Mouse (Mus musculus) stomach, postnatal 0 days (tissue): ENCODE measurements at regions not wholly inside any gene's neighbourhood (a gene's known extent, or its start where the extent isn't known, plus 50 kb on each side); places are given as distances from the start of the nearest gene placed in this dataset.

Source experiments
- ATAC-seq: fragments of 200-750 bp; cut with Nextera tagmentation; 2 replicates; pipeline ENCODE4 v1.8.0; 2017; ENCODE audit not compliant: low FRiP score, low TSS enrichment
- DNase-seq: peaks from one replicate; pipeline ENCODE4 v3.0.0-alpha.2; 2016; ENCODE audit warnings: low spot score
- H3K27ac ChIP-seq: fragments of 300-500 bp; sonication (generic); replicated peaks from 2 replicates; pipeline ENCODE4 v1.5.1; 2014; ENCODE audit warnings: mild to moderate bottlenecking, control low read depth
- H3K27me3 ChIP-seq: fragments of 300-500 bp; sonication (generic); 2 replicates; pipeline ENCODE4 v1.6.1; 2014; ENCODE audit warnings: low read length; ENCODE audit not compliant: control insufficient read depth, insufficient read depth
- H3K36me3 ChIP-seq: fragments of 300-500 bp; sonication (generic); 2 replicates; pipeline ENCODE4 v1.6.1; 2014; ENCODE audit warnings: low read length, mixed read lengths; ENCODE audit not compliant: control insufficient read depth, insufficient read depth
- H3K4me1 ChIP-seq: fragments of 300-500 bp; sonication (generic); replicated peaks from 2 replicates; pipeline ENCODE4 v1.6.1; 2014; ENCODE audit warnings: antibody characterized with exemption; ENCODE audit not compliant: control insufficient read depth, insufficient read depth
- H3K4me2 ChIP-seq: fragments of 300-500 bp; sonication (generic); replicated peaks from 2 replicates; pipeline ENCODE4 v1.6.1; 2014; ENCODE audit warnings: low read depth, mild to moderate bottlenecking, control low read depth, moderate library complexity
- H3K4me3 ChIP-seq: fragments of 300-500 bp; sonication (generic); 2 replicates; pipeline ENCODE4 v1.5.1; 2014; ENCODE audit warnings: low read depth, low read length, control low read depth
- H3K9ac ChIP-seq: fragments of 300-500 bp; sonication (generic); 2 replicates; pipeline ENCODE4 v1.6.1; 2014; ENCODE audit warnings: mild to moderate bottlenecking, low read length, control low read depth, mixed read lengths
- H3K9me3 ChIP-seq: fragments of 300-500 bp; sonication (generic); 2 replicates; pipeline ENCODE4 v1.6.1; 2016; ENCODE audit warnings: low read length; ENCODE audit not compliant: control insufficient read depth
- CTCF ChIP-seq: IDR thresholded peaks from 2 replicates; pipeline ENCODE4 v1.5.1; 2016; ENCODE audit warnings: antibody characterized with exemption, low read depth, mild to moderate bottlenecking, moderate library complexity
- EP300 ChIP-seq: optimal IDR thresholded peaks from 2 replicates; pipeline ENCODE3; 2016; ENCODE audit warnings: antibody characterized with exemption
- WGBS: fragments of 180-500 bp; shearing (Covaris S2); extraction: QIAGEN DNeasy Blood & Tissue Kit; methylation state at CpG from one replicate; pipeline ENCODE4 v1.1.7; 2014; 5-methylcytosine and 5-hydroxymethylcytosine counted together

DNA sequence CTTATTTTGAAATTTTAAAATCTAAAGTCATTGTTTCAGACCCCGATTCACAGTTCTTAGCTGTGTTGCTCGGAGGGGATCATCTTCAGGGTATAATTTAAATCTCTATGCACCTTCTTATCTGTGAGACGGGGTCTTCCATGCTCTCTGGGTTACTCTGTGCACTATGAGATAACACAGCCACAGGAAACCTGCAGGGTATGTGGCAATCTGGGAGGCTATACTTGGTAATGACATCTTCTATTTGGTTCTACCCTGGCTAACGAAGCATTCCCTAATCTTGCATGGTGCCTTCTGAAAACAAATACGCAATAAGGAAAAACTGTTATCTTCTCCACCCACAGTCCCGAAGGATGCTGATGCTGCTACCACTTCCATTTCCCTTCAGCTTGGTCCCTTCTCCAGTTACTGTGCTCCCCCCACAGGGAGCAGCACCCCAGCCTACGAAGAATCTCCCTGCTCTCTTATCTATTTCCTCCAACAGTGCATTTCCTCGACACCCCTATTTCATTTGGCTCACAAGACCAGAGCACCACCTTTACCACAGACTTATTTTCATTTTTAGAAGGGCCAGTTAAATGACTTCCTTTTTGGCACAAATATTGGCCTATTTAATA lies 378.2 kb downstream of the Gm9195 start:
- DNase-seq (no peak), ATAC-seq (no peak)
- Histone ChIP-seq H3K27ac (no peak overlapping the region), H3K36me3 (no peaks in the 10 kb centered on the region), H3K27me3 (no peaks in the 10 kb centered on the region), H3K9me3 (no peaks in the 10 kb centered on the region), H3K4me2 (no peak overlapping the region), H3K9ac (no peak overlapping the region), H3K4me1 (no peaks in the 10 kb centered on the region), H3K4me3 (no peak overlapping the region)
- TF ChIP-seq CTCF (no peak), EP300 (no peak)
- WGBS: 76% methylated on average over 8 of the region's 8 CpGs

DNA sequence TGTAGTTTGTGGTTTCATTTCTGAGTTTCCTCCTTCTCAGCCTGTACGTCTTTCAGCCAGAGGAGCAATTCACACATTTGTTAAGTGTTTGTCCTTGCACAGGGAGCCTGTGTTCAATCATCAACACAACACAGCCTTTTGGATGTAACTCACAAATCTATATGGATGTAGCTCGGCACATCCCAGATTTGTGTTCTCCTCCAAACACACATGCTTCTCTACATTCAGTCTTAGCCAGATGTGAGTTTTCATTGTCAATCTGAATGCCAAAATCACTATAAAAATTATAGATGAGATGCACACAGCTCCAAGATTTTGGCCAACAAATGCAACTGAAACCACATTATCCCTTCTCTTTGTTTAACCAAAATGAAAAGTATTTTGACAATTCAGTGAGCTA lies 380.9 kb downstream of the Gm9195 start:
- H3K4me3 ChIP-seq: no peak overlapping the region
- ATAC-seq (no peak), DNase-seq (no peak)
- H3K4me2 ChIP-seq: no peak overlapping the region
- 41% methylated on average over 2 of the region's 2 CpGs for WGBS
- TF ChIP-seq CTCF (no peak), EP300 (no peak)
- H3K36me3 ChIP-seq: no peaks in the 10 kb centered on the region
- no peaks in the 10 kb centered on the region for H3K9me3 ChIP-seq
- no peaks in the 10 kb centered on the region for H3K27me3 ChIP-seq
- H3K27ac ChIP-seq: no peak overlapping the region
- H3K4me1 ChIP-seq: no peaks in the 10 kb centered on the region
- H3K9ac ChIP-seq: no peak overlapping the region

DNA sequence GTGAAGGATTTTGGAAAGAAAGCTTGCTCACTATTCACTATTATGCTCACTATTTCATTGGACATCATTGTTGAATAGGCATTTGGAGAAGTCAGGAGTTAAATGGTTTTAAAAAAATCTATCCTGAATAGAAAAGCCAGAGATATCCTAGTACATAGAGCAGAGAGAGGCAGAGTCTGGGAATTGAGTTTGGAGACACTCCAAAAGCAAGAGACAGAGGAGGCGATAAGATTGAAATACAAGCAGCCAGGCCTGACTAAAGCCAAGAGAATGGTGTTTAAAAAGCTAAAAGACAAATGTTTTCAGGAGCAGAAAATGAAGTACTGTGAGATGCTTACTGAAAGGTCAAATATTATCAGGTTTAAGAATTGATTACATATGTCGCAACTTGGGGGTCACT lies 400.1 kb downstream of the Gm9195 start:
- Histone ChIP-seq H3K4me2 (no peak overlapping the region), H3K27me3 (no peaks in the 10 kb centered on the region), H3K27ac (no peak overlapping the region), H3K4me3 (no peak overlapping the region), H3K9ac (no peak overlapping the region), H3K4me1 (no peaks in the 10 kb centered on the region), H3K36me3 (no peaks in the 10 kb centered on the region), H3K9me3 (no peaks in the 10 kb centered on the region)
- TF ChIP-seq CTCF: no peak
- TF ChIP-seq EP300: no peak
- 52% methylated on average over 2 of the region's 2 CpGs for WGBS
- no peak for ATAC-seq
- no peak for DNase-seq

DNA sequence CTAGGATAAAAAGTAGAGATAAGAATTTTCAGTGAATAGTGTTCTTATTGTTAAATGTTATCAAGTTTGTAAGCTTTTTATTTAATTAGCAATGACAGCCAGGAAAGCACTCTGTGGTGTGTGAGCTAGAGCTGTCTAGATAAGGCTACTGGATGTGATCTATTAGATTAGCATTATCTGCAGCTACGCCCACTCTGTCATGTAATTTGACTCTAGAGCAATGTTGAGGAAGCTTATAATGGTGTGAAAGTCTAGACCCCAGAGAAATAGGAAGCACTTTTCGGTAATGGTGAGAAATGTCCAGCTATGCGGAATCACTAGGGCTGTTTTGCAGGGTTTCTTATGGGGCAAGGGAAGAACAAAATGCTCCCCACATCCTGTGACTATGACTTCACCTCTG lies 410.2 kb downstream of the Gm9195 start:
- Histone ChIP-seq H3K4me2 (no peak overlapping the region), H3K4me3 (no peak overlapping the region), H3K27ac (no peak overlapping the region), H3K9ac (no peak overlapping the region), H3K9me3 (no peaks in the 10 kb centered on the region), H3K27me3 (no peaks in the 10 kb centered on the region), H3K36me3 (no peaks in the 10 kb centered on the region), H3K4me1 (no peaks in the 10 kb centered on the region)
- no peak for DNase-seq
- TF ChIP-seq EP300 (no peak), CTCF (no peak)
- 21% methylated on average over 3 of the region's 3 CpGs for WGBS
- ATAC-seq: no peak

DNA sequence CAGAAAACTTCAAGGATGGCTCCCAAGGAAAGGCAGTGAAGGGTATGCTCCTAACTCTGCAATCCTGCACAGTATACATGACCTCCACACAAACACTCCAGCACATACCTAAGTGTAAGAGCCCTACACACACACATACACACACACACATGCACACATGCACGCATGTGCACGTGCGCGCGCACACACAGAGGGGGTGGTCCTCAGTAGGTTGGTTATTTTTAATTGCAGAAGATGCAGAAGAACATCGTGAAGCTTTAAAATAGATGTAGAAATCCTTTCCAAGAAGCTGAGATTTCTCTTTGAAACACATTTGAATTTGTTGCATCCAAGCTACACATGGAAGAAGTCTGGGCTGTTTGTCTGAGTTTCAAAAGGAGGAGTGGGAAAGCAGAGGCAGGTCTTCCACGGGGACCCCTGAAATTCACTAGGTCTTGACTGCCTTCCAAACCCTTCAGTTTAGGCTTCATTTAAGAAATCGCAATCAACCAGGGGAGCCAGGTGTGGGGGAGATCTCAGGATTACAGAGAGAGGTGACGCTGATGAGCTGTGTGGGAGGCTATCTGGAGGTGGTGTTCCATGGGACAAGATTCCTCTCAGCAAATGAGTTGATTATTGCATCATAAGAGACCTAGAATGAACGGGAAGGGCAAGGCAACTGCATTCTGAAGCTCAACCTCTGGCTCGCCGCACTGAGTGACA lies 427.4 kb downstream of the Gm9195 start:
- no peak overlapping the region for H3K4me3 ChIP-seq
- no peaks in the 10 kb centered on the region for H3K4me1 ChIP-seq
- DNase-seq: no peak
- TF ChIP-seq CTCF (no peak), EP300 (no peak)
- no peak overlapping the region for H3K4me2 ChIP-seq
- H3K27ac ChIP-seq: no peak overlapping the region
- H3K36me3 ChIP-seq: no peaks in the 10 kb centered on the region
- no peaks in the 10 kb centered on the region for H3K27me3 ChIP-seq
- no peak overlapping the region for H3K9ac ChIP-seq
- no peak for ATAC-seq
- WGBS: 84% methylated on average over 12 of the region's 12 CpGs
- no peaks in the 10 kb centered on the region for H3K9me3 ChIP-seq

DNA sequence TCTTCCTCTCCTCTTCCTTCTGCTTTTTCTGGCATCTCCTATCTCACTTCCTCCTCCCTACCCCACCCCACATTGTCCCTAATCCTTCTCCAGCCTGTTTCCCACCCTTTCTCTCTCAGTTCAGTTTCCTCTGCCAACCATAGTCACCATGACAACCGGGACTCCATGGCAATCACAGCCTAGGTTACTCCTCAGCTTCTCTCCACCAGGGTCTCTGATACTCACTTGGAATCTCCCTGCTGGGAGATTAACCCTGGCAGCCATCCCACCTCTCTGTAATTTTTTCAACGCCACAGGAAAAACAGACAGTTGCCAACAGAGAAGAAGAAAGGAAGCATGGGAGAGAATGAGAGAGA lies 448.8 kb downstream of the Gm9195 start:
- Histone ChIP-seq H3K9ac (no peak overlapping the region), H3K27ac (no peak overlapping the region), H3K36me3 (no peaks in the 10 kb centered on the region), H3K4me3 (no peak overlapping the region), H3K27me3 (no peaks in the 10 kb centered on the region), H3K4me2 (no peak overlapping the region), H3K4me1 (no peaks in the 10 kb centered on the region), H3K9me3 (no peaks in the 10 kb centered on the region)
- no peak for ATAC-seq
- 29% methylated on average over 2 of the region's 2 CpGs for WGBS
- no peak for DNase-seq
- no peak for TF ChIP-seq EP300
- TF ChIP-seq CTCF: no peak
